Mouse (Mus musculus) olfactory bulb, adult 2 months (tissue): ENCODE measurements around the gene Manba. TPM values are rescaled to one million over a fixed set of nuclear protein-coding genes. Genes with fewer than 3 reads are reported as not detected.

Experiments
- H3K27ac ChIP-seq: fragments of 200-500 bp; 2 replicates; pipeline ENCODE4 v1.5.1; 2012; ENCODE audit warnings: low read depth, low read length; ENCODE audit not compliant: insufficient read depth
- H3K4me1 ChIP-seq: fragments of 200-500 bp; 2 replicates; pipeline ENCODE4 v1.6.1; 2012; ENCODE audit warnings: low read length; ENCODE audit not compliant: control insufficient read depth, insufficient read depth
- H3K4me3 ChIP-seq: fragments of 200-500 bp; 2 replicates; pipeline ENCODE4 v1.5.1; 2012; ENCODE audit warnings: mild to moderate bottlenecking, low read depth, low read length, moderate library complexity; ENCODE audit not compliant: insufficient read depth
- CTCF ChIP-seq: fragments of 200-500 bp; IDR thresholded peaks from 2 replicates; pipeline ENCODE4 v1.5.1; 2012; ENCODE audit warnings: low read depth, mild to moderate bottlenecking, low read length, moderate library complexity; ENCODE audit not compliant: insufficient read depth
- POLR2A ChIP-seq: fragments of 200-500 bp; IDR thresholded peaks from 2 replicates; pipeline ENCODE4 v1.6.1; 2012; ENCODE audit warnings: mild to moderate bottlenecking, low read depth, low read length, moderate library complexity; ENCODE audit not compliant: insufficient read depth
- whole genome bisulfite sequencing: fragments of 180-500 bp; shearing (Covaris S2); methylation state at CpG from one replicate; pipeline ENCODE4 v1.1.7; 2018; 5-methylcytosine and 5-hydroxymethylcytosine counted together
- polyA plus RNA-seq: library from polyadenylated mRNA; stranded (reverse); fragments of >200 nt; gene quantifications from 2 replicates; pipeline ENCODE4 v1.2.4, GENCODE M21; 2012; ENCODE audit warnings: low replicate concordance; ENCODE audit not compliant: missing spikeins, insufficient read depth, insufficient read length

Gene Manba
- polyA plus RNA-seq, 1 experiment, result not detected

- TF ChIP-seq POLR2A (no peak), CTCF (no peak)
- H3K4me1 ChIP-seq, result no peaks in the 10 kb centered on the region
- H3K27ac ChIP-seq, result no peak overlapping the region
- no peak overlapping the region for H3K4me3 ChIP-seq
- WGBS, result 91% methylated on average over 17 of the region's 17 CpGs
Observed at GRCm38 (mm10) chr3:135563163-135563689, 77.8 kb downstream of the Manba start.

GRCm38 (mm10) chr3:135564706-135565105, 79.3 kb downstream of the Manba start:
- 95% methylated on average over 9 of the region's 9 CpGs for WGBS
- Histone ChIP-seq H3K4me3 (no peak overlapping the region), H3K27ac (no peak overlapping the region), H3K4me1 (no peaks in the 10 kb centered on the region)
- TF ChIP-seq POLR2A (no peak), CTCF (no peak)

- no peak for TF ChIP-seq POLR2A
- no peak for TF ChIP-seq CTCF
- H3K4me3 ChIP-seq, result no peak overlapping the region
- WGBS, result 95% methylated on average over 4 of the region's 4 CpGs
Observed at GRCm38 (mm10) chr3:135565306-135565705, 79.9 kb downstream of the Manba start.

GRCm38 (mm10) chr3:135567888-135568287, 82.5 kb downstream of the Manba start:
- no peaks in the 10 kb centered on the region for H3K4me1 ChIP-seq
- no peak overlapping the region for H3K4me3 ChIP-seq
- 76% methylated on average over 6 of the region's 6 CpGs for WGBS
- TF ChIP-seq CTCF (no peak), POLR2A (no peak)
- H3K27ac ChIP-seq, result no peak overlapping the region

More at GRCm38 (mm10) chr3:135565306-135565705, 79.9 kb downstream of the Manba start:
- Histone ChIP-seq H3K27ac (no peak overlapping the region), H3K4me1 (no peaks in the 10 kb centered on the region)

GRCm38 (mm10) chr3:135568633-135569032, 83.2 kb downstream of the Manba start:
- Histone ChIP-seq H3K4me1 (peaks cover 3% of the 10 kb centered on the region; the same call in 1 of the 2 replicates), H3K27ac (no peak overlapping the region), H3K4me3 (no peak overlapping the region)
- WGBS, result 87% methylated on average over 5 of the region's 5 CpGs
- TF ChIP-seq POLR2A (no peak), CTCF (no peak)

- TF ChIP-seq POLR2A (no peak), CTCF (no peak)
- H3K4me1 ChIP-seq, result peaks cover 5% of the 10 kb centered on the region; the same call in 1 of the 2 replicates
- 72% methylated on average over 13 of the region's 13 CpGs for WGBS
Observed at GRCm38 (mm10) chr3:135571540-135571939, 86.1 kb downstream of the Manba start.

GRCm38 (mm10) chr3:135573051-135573450, 87.6 kb downstream of the Manba start:
- H3K4me3 ChIP-seq, result no peak overlapping the region
- TF ChIP-seq POLR2A, result no peak
- TF ChIP-seq CTCF, result no peak
- H3K27ac ChIP-seq, result no peak overlapping the region
- WGBS, result 33% methylated on average over 6 of the region's 6 CpGs
- H3K4me1 ChIP-seq, result peaks cover 5% of the 10 kb centered on the region; the same call in 1 of the 2 replicates

More at GRCm38 (mm10) chr3:135571540-135571939, 86.1 kb downstream of the Manba start:
- H3K27ac ChIP-seq, result no peak overlapping the region
- no peak overlapping the region for H3K4me3 ChIP-seq

- peaks cover 5% of the 10 kb centered on the region; the same call in 1 of the 2 replicates for H3K4me1 ChIP-seq
- TF ChIP-seq POLR2A (no peak), CTCF (no peak)
- no peak overlapping the region for H3K4me3 ChIP-seq
- no peak overlapping the region for H3K27ac ChIP-seq
- WGBS, result 92% methylated on average over 3 of the region's 3 CpGs
Observed at GRCm38 (mm10) chr3:135575126-135575525, 89.7 kb downstream of the Manba start.

GRCm38 (mm10) chr3:135578588-135579140, 93.3 kb downstream of the Manba start:
- Histone ChIP-seq H3K4me1 (peaks cover 7% of the 10 kb centered on the region), H3K4me3 (no peak overlapping the region), H3K27ac (no peak overlapping the region)
- TF ChIP-seq POLR2A (no peak), CTCF (no peak)
- WGBS, result 73% methylated on average over 5 of the region's 5 CpGs

GRCm38 (mm10) chr3:135579179-135579578, 93.8 kb downstream of the Manba start:
- H3K4me1 ChIP-seq, result peaks cover 7% of the 10 kb centered on the region
- no peak overlapping the region for H3K4me3 ChIP-seq
- TF ChIP-seq CTCF, result no peak
- no peak for TF ChIP-seq POLR2A
- H3K27ac ChIP-seq, result no peak overlapping the region
- 70% methylated on average over 4 of the region's 4 CpGs for WGBS
